Mouse (Mus musculus) heart, adult 11 months (tissue): Measurements from ENCODE around the gene Rprd1b.

ENCODE experiments used
- DNase-seq: peaks from one replicate; pipeline ENCODE4 v3.0.0; 2022

The Rprd1b gene

GRCm38 (mm10) chr2:158151077-158151476 is 122.8 kb downstream of the Rprd1b start:
- peak; percentile 80 for DNase-seq

DNA sequence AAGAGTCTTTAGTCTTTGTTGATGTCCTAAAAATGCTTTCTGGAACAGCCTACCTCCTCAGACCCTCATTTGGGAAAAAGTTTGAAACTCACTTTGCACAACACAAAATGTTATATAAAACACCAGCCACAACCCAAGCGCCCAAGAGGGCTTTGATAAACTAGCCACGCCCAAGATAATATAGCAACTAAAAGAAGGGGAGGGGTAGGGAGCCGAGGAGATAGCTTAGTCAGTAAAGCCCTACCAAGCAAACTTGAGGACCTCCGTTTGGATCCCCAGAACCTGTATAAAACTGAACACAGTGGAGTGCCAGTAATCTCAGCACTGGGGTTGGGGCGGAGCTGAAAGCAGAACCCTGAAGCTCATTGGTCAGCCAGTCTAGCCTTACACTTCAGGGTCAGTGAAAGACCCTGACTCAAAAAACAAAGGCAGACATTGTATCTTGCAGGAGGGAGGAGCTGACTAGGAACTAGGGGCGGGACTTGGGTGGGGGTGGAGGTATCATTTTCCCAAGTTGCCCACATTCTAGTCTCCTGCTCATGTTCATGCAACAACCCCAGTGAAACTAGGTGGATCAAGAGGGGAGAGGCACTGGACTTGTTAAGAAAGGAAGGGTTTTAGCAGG is 124.5 kb downstream of the Rprd1b start:
- DNase-seq = no peak

- peak; percentile 94 for DNase-seq
Observed at GRCm38 (mm10) chr2:158153728-158154343, 125.5 kb downstream of the Rprd1b start.

GRCm38 (mm10) chr2:158154641-158155040 is 126.3 kb downstream of the Rprd1b start:
- peak; percentile 91 for DNase-seq

DNA sequence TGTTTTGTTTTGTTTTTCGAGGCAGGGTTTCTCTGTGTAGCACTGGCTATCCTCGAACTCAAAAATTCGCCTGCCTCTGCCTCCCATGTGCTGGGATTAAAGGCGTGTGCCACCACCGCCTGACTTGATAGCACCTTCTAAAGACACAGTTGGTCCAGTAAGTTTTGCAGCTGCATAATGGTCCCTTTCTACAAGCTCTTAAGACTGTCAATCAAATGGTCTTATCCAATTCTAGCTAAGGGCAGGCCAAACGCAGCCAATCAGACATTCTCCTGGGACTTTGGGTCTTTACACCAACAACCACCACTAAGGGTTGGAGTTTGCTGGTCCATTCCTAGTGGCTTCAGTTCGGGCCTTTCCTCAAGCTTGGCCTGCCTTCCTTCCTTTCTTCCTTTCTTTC is 126.8 kb downstream of the Rprd1b start:
- no peak for DNase-seq

- DNase-seq = no peak
Observed at GRCm38 (mm10) chr2:158155615-158156014, 127.3 kb downstream of the Rprd1b start.

- DNase-seq = no peak
Observed at GRCm38 (mm10) chr2:158156487-158156886, 128.2 kb downstream of the Rprd1b start.

DNA sequence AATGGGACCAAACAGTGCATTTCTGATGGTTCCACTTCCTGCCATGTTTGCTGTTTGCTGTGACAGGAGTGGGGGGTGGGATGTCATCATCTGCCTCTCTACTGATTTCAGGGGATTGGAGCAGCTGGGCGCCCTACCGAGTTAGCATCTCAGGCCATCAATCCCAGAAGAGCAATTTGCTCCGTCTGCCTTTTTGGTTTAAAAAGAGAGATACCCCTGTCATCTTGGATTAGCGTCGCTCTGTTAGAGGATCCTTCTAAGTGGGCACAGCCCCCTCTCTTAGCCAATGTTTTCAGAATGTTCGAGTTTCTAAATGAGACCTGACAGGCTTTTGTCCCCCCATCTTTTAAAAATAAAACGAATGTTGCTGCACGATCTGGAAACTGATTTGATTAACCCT is 129.4 kb downstream of the Rprd1b start:
- no peak for DNase-seq

DNA sequence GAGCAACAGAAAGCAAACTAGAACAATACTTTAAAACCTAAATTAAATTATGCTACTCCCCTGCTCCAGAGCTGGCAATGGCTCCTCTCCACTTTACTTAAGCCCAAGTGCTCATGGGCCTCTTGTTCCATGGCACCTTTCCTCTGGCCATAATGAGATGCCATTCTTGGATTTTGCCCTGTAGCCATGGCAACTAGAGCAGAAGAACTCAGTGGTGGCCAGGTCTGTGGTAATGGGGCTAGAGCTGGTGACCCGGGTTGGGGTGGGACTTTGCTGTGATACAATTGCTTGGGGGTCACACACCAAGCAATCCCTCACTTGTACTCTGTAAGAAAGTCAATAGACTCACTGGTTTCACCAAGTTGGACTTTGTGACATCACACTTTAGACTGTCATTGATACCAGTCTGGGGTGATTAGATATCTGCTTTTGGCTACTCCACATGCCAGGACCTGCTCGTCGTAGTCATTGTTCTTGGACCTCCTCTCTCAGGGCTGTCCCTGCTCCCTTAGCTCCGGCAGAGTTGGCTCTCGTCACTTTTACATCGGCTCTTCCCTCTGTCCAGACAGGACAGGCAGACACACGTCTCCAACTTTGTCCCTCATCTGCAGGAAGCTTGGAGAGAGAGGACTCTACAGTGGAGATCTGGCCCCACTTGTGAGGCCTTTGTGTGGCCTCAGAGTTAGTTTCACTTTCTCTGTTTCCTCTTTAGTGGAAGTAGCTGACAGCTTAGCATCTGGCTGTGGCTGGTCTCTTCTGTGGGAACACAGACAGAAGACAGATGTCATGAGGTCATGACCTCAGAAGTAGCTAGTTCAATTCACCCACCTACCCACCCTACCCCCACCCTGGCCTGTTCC is 131.3 kb downstream of the Rprd1b start:
- DNase-seq = peak; percentile 97

- peak; percentile 88 for DNase-seq
Observed at GRCm38 (mm10) chr2:158161761-158162160, 133.5 kb downstream of the Rprd1b start.

- no peak for DNase-seq
Observed at GRCm38 (mm10) chr2:158163034-158163433, 134.7 kb downstream of the Rprd1b start.

- DNase-seq = no peak
Observed at GRCm38 (mm10) chr2:158165776-158166175, 137.5 kb downstream of the Rprd1b start.

DNA sequence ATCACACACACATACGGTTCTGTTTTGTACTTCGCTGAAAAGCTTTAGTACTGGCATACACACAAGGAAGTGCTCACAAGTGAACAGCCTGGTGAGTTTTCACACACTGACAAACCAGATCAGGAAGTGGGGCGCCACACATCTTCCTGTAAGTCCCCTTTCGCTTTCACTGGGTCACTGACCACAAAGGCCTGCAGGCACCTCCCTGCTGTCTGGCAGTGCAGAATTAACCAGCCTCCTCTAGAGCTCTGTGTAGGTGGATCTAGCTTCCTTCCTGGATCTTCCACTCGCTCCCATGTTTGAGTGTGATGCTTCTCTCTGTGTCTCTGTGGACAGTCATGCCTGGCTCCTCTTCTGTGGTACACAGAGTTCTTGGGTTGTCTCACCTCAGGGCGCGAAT is 138.3 kb downstream of the Rprd1b start:
- DNase-seq = peak; percentile 98

DNA sequence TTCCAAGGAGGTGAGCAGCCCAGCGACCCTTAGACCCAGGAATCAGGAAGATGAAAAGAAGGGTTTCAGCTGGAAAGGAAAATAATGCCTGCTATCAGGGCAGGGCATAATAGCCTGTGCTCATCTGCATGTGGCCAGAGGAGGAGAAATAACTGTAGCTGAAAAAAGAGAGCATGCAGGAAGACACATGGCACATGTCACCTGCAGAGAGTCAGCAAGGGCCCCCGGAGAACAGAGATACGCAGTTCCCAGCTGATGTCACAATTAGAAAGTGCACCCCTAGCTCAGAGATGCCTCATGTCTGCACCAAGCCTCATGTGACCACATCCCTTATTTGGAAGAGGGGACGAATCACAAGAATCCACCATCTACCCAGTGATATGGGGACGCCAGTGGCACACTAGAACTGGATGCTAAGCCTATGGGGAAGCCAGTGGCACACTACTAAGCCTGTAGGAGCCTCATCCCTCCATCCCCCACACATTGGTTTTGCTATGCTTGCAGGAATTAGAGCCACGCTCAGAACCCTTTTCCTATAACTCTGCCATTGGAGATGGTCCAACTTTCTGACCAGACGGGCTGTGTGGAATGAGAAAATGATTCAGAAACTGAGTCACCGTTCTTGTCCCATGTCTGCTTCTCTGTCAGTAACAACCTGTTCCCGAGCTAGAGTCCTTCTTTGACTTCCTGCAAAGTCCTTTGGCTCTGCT is 139.4 kb downstream of the Rprd1b start:
- DNase-seq = peak; percentile 91

GRCm38 (mm10) chr2:158168741-158169211 is 140.5 kb downstream of the Rprd1b start:
- DNase-seq = peak; percentile 97

GRCm38 (mm10) chr2:158169351-158169750 is 141.1 kb downstream of the Rprd1b start:
- peak; percentile 87 for DNase-seq

GRCm38 (mm10) chr2:158169771-158170170 is 141.5 kb downstream of the Rprd1b start:
- peak; percentile 90 for DNase-seq

DNA sequence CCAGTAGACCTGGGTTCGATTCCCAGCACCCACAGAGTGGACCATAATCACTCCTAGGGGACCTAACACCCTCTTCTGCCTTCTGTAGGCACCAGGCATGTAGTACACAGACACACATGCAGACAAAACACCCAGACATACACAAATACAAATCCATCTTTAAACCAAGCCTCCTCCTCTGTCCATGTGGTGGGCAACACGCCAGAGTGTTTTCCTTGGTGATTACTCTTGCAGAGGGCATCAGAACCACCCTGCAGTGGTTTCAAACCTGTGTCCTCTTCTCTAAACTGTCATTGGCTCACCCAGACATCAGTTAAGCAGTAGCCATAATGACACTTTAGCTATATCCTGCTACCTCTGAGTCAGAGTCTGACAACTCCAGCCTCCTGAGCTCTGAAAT is 142.1 kb downstream of the Rprd1b start:
- no peak for DNase-seq

DNA sequence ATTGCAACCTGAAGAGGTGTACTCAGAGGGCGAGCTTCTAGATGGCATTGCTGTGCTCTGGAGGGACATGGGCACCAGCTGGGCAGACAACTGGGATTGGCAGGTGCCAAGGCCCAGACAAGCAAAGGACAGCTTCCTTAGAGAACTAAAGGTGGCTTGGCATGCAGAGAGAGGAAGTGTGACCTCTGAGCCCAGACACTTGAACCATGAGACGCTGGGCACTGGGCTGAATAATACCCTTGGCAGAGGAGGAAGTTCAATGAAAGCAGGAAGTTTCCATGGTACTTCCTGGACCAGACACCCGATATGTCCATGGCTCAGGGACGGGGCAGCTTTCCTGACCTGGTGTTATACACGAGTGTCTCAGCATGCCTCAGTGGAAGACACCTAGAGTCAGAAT is 146.1 kb downstream of the Rprd1b start:
- DNase-seq = peak; percentile 96

- peak; percentile 89 for DNase-seq
Observed at GRCm38 (mm10) chr2:158174958-158175357, 146.7 kb downstream of the Rprd1b start.

DNA sequence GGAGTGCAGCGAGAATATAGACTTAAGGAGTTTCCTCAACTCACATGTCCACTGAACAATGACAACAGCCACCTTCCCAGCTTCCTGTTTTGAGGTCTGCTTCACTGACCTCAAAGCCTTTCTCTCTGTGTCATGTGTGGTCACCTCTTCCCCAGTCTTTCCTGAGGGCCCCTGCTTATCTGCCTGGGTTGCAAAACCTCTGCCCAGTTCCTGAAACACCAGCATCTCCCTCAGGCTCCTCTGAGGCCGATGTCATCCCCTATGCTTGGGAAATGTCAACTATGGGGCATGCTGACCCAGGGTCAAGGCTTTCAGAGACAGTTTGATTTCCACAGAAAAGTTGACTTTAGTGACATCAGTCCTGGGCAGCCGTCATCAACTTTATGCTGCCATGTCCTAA is 147.1 kb downstream of the Rprd1b start:
- DNase-seq = peak; percentile 93

GRCm38 (mm10) chr2:158176763-158177162 is 148.5 kb downstream of the Rprd1b start:
- DNase-seq = no peak

GRCm38 (mm10) chr2:158177574-158177973 is 149.3 kb downstream of the Rprd1b start:
- DNase-seq = no peak
